Mouse (Mus musculus) midbrain, embryonic 11.5 days (tissue): ENCODE data around the gene Nop58. TPM values are rescaled to one million over a fixed set of nuclear protein-coding genes. Genes with fewer than 3 reads are reported as not detected.

ENCODE experiments used
- ATAC-seq: fragments of 200-750 bp; cut with Nextera tagmentation; 2 replicates; pipeline ENCODE4 v1.8.0; 2017; ENCODE audit warnings: moderate TSS enrichment, moderate library complexity; ENCODE audit not compliant: low FRiP score
- DNase-seq: peaks from one replicate; pipeline ENCODE4 v3.0.0; 2015; ENCODE audit warnings: low spot score; ENCODE audit errors: missing footprints
- H3K27ac ChIP-seq: fragments of 300-500 bp; sonication (generic); 2 replicates; pipeline ENCODE4 v1.5.1; 2014; ENCODE audit warnings: low read depth, low read length
- H3K27me3 ChIP-seq: fragments of 300-500 bp; sonication (generic); 2 replicates; pipeline ENCODE4 v1.6.1; 2014; ENCODE audit warnings: mild to moderate bottlenecking, low read length, moderate library complexity, mixed read lengths; ENCODE audit not compliant: control insufficient read depth, insufficient read depth
- H3K36me3 ChIP-seq: fragments of 300-500 bp; sonication (generic); 2 replicates; pipeline ENCODE4 v1.6.1; 2014; ENCODE audit warnings: mild to moderate bottlenecking, low read length, moderate library complexity, mixed read lengths; ENCODE audit not compliant: control insufficient read depth, insufficient read depth
- H3K4me1 ChIP-seq: fragments of 300-500 bp; sonication (generic); 2 replicates; pipeline ENCODE4 v1.6.1; 2014; ENCODE audit warnings: low read length; ENCODE audit not compliant: control insufficient read depth, insufficient read depth
- H3K4me2 ChIP-seq: fragments of 300-500 bp; sonication (generic); 2 replicates; pipeline ENCODE4 v1.6.1; 2014; ENCODE audit warnings: mild to moderate bottlenecking, moderate library complexity
- H3K4me3 ChIP-seq: fragments of 300-500 bp; sonication (generic); 2 replicates; pipeline ENCODE4 v1.5.1; 2014; ENCODE audit warnings: low read depth, low read length
- H3K9ac ChIP-seq: fragments of 300-500 bp; sonication (generic); 2 replicates; pipeline ENCODE4 v1.6.1; 2014; ENCODE audit warnings: low read length
- H3K9me3 ChIP-seq: fragments of 300-500 bp; sonication (generic); 2 replicates; pipeline ENCODE4 v1.6.1; 2016; ENCODE audit warnings: low read length; ENCODE audit not compliant: control insufficient read depth
- WGBS: fragments of 180-500 bp; shearing (Covaris S2); extraction: QIAGEN DNeasy Blood & Tissue Kit; methylation state at CpG from one replicate; pipeline ENCODE4 v1.1.7; 2014; 5-methylcytosine and 5-hydroxymethylcytosine counted together
- polyA plus RNA-seq: library from polyadenylated mRNA; unstranded; fragments of >200 nt; fragmentation: Nextera tagmentation; extraction: Ambion mirVana; gene quantifications from 2 replicates; pipeline ENCODE4 v1.2.1, GENCODE M21; 2014

Nop58 gene
- polyA plus RNA-seq, 1 experiment from 2014 or later: 262 TPM

- under 1% methylated on average over 27 of the region's 27 CpGs for WGBS
- Histone ChIP-seq H3K4me3 (peak overlapping the region; percentile 86), H3K4me1 (peaks cover 13% of the 10 kb centered on the region), H3K9me3 (no peaks in the 10 kb centered on the region), H3K4me2 (peak overlapping the region; percentile 73), H3K27me3 (no peaks in the 10 kb centered on the region), H3K36me3 (no peaks in the 10 kb centered on the region), H3K27ac (peak overlapping the region; percentile 97), H3K9ac (peak overlapping the region; percentile 91)
- DNase-seq: peak; percentile 95
- ATAC-seq: peak; percentile 29; the same call in 1 of the 2 replicates
Measured at GRCm38 (mm10) chr1:59764407-59764971, 79.7 kb downstream of the Nop58 start.

GRCm38 (mm10) chr1:59765279-59765678 is 80.5 kb downstream of the Nop58 start:
- Histone ChIP-seq H3K27ac (no peak overlapping the region), H3K9ac (no peak overlapping the region), H3K4me2 (peak overlapping the region; percentile 73), H3K27me3 (no peaks in the 10 kb centered on the region), H3K36me3 (no peaks in the 10 kb centered on the region), H3K4me3 (peak overlapping the region; percentile 86), H3K4me1 (peaks cover 13% of the 10 kb centered on the region), H3K9me3 (no peaks in the 10 kb centered on the region)
- no peak for ATAC-seq
- DNase-seq: no peak
- 6% methylated on average over 4 of the region's 4 CpGs for WGBS

DNA sequence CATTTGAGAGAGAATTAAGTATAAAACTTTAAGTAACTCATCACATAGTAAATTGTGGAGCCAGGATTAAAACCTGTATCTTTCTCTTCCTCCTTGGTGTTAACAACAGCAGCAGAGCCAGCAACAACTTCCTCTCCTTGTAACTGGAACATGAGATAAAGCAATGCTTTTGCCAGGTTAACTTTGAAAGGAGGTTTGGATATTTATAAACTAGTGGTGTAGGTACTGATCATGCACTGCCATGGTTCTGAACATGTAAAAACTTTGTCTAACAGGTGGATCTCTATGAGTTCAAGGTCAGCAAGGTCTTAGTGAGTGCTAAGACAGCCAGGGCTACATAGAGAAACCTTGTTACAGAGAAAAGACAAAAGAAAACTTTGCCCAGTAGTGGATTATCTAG is 81.9 kb downstream of the Nop58 start:
- no peaks in the 10 kb centered on the region for H3K9me3 ChIP-seq
- H3K4me3 ChIP-seq: peak overlapping the region; percentile 29
- no peaks in the 10 kb centered on the region for H3K27me3 ChIP-seq
- H3K36me3 ChIP-seq: no peaks in the 10 kb centered on the region
- H3K9ac ChIP-seq: peak overlapping the region; percentile 43; the same call in 1 of the 2 replicates
- peaks cover 13% of the 10 kb centered on the region for H3K4me1 ChIP-seq
- H3K27ac ChIP-seq: no peak overlapping the region
- ATAC-seq: no peak
- H3K4me2 ChIP-seq: peak overlapping the region; percentile 54
- DNase-seq: no peak

Other genes starting within 250 kb of the Nop58 start
- gene Fzd7, start 202.5 kb upstream of the Nop58 start, polyA plus RNA-seq: 5.3 and 6.3 TPM in 2 replicates
- gene Gm973, start 168.7 kb upstream of the Nop58 start, polyA plus RNA-seq: 7.0 and 7.1 TPM in 2 replicates
- 603 and 652 TPM in 2 replicates for gene Sumo1, start 14.1 kb upstream of the Nop58 start, polyA plus RNA-seq
- gene Bmpr2, start 78.4 kb downstream of the Nop58 start, polyA plus RNA-seq: 11.2 and 12.5 TPM in 2 replicates
- 14.6 and 17.6 TPM in 2 replicates for gene Fam117b, start 228.0 kb downstream of the Nop58 start, polyA plus RNA-seq